Mouse (Mus musculus): ENCODE measurements around the gene Tmpo. TPM values are rescaled to one million over a fixed set of nuclear protein-coding genes. Genes with fewer than 3 reads are reported as not detected.

The Tmpo gene
- polyA plus RNA-seq, 1 experiment: 77.0 TPM

DNA sequence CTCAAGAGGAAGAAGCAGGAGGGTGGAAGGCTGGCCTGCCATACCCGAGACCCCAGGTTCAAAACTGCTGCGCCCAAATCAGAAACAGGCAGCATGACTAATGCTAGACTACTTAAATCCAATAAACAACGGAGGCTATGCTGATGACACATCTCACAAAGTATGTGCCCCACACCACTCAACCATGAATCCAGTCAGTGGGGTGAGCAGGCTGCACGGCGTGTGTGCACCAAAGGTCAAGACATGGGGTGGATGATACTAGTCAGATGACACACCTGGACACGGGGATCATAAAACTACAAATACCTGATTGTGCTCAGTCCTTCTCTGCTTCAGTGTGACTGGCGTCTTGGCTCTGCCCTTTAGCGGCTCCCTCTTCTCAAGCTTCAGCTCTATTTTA, 22.7 kb downstream of the Tmpo start:
- DNase-seq (ENCODE audit: low spot score): no peak

- no peak for DNase-seq (ENCODE audit: low spot score)
These were observed 24.8 kb downstream of the Tmpo start for GRCm38 (mm10) chr10:91156338-91156737.

- DNase-seq (ENCODE audit: low spot score): no peak
These were observed 27.1 kb downstream of the Tmpo start for GRCm38 (mm10) chr10:91153894-91154503.

GRCm38 (mm10) chr10:91145413-91145812, 35.7 kb downstream of the Tmpo start:
- no peak for DNase-seq (ENCODE audit: low spot score)

DNA sequence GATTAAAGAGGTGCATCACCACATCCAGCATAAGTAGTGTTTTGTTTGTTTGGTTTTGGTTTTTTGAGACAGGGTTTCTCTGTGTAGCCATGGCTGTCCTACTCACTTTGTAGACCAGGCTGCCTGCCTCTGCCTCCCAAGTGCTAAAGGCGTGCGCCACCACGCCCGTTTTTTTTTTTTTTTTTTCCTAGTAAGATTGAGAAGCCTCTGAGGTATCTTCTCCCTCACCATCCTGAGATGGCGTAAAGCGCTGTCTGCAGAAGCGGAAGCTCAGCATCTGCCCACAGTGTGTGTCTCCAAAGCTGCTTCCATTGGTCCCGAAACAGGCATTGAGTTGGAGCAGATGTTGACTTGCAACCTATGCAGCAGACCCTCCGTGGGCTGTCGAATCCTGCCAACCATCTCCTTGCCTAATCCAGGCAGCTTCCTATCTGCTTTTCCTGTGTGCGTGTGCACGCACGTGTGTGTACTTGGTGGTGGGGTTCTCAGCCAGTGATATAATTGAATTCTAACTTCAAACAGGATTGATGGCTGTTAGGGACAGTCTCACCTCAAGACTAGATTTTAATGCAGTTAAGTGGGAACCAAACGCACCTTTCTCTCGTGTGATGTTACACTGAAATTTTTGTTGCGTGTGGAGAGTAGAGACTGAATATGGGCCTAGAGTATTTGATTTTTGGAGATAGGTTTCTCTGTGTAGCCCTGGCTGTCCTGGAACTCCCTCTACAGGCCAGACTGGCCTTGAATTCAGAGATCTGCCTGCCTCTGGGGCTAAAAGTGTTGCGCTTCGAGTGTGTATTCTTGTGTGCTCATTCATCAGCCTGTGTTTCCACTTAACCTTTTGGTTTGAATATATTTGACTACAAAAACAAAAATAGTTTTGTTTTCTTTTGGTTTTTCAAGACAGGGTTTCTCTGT, 37.5 kb downstream of the Tmpo start:
- DNase-seq (ENCODE audit: low spot score): no peak

DNA sequence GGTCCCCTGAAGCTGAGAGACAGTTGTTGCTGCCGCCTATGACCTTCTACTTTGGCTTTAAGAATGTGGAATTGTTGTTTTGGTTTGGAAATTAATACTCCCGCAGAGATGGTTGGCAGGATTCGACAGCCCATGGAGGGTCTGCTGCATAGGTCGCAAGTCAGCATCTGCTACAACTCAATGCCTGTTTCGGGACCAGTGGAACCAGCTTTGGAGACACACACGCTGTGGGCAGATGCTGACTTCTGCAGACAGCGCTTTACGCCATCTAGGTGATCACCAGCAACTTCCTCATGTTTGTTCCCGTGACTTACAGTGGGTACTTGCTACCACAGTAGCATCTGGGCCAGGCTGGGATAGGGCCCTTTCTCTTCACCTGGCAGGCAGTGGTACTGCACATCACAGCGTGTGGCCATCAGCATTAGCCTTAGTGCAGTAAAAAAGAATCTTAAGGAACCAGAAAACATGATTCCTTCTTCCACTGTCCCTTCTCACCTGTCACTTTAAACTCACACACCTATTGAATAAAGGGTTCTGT, 38.4 kb downstream of the Tmpo start:
- no peak for DNase-seq (ENCODE audit: low spot score)

DNA sequence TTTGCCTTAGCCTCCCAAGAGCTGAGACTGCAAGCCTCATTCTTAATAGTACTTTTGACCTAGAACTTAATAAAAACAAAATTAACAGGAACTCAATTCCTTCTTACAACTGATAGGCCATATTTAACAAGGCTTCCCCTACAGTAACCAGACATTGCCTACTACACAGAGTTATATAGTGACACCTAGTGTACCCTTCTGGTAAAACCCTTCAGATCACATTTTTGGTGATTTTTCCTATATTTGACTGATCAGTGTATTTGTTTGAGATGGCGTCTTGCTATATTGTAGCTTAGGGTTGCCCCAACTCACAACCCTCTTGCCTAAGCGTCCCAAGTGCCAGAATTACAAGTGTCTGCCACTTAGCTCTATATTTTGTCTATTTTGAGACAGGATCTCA, 39.6 kb downstream of the Tmpo start:
- no peak for DNase-seq (ENCODE audit: low spot score)

DNA sequence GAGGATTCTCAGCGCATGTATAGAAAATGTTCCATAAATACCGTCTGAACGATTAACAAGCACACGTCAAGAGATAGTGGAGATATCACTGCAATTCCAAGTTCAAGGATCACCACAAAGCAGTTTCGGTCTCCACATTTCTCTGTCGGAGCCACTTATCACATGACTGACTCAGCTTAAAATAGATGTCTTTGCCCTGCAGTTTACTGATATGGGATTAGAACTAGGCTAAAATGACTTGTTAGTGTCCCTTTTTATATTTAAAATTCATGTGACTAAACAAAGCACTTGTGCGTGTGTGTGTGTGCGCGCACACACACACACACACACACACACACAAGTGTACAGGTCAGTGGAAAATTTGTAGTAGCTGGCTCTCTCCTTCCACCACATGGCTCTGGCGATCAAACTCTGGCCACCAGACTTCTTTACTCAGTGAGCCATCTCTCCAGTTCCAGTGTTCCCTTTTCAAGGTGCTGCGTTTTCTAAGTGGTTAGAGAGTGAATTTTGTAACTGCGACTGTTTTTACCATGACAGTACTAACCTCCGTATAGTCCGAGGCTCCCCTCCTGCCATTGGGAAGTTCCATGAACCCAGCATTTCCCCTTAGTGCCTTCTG, 41.9 kb downstream of the Tmpo start:
- DNase-seq (ENCODE audit: low spot score): no peak

DNA sequence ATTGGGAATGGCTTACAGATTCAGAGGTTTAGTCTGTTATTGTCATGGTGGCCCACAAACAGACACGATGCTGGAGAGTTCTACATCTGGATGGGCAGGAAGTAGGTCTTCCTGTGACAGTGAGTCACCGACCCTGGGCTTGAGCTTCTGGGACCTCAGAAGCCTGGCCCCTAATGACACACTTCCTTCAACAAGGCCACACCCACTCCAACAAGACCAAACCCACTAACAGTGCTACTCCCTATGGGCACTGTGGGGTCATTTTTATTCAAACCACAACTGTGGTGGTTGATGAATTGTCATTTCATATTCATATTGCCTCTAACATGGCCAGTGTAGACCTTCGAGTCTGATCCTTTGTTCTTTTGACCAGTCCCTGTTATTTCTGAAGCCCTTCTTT, 42.8 kb downstream of the Tmpo start:
- DNase-seq (ENCODE audit: low spot score): no peak

DNA sequence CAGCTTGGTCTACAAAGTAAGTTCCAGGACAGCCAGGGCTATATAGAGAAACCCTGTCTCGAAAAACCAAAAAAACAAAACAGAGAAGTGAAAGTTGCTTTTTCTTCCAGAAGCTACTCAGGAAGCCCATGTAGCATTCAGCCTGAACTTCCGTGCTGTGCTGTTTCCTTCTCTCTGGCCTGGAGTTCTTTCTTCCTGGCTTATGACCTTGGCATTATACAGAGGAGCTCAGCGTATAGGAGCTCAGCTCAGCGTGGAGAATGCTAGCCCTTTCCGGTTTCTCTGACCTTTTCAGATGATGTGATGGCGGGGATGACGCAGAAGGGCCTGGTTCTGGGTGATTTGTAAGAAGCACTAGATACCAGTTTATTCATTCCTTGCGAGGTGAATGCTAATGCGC, 43.7 kb downstream of the Tmpo start:
- no peak for DNase-seq (ENCODE audit: low spot score)

GRCm38 (mm10) chr10:91135302-91135972, 45.7 kb downstream of the Tmpo start:
- no peak for DNase-seq (ENCODE audit: low spot score)

- DNase-seq (ENCODE audit: low spot score): no peak
These were observed 49.5 kb downstream of the Tmpo start for GRCm38 (mm10) chr10:91131565-91131964.

GRCm38 (mm10) chr10:91130792-91131191, 50.3 kb downstream of the Tmpo start:
- DNase-seq (ENCODE audit: low spot score): no peak

DNA sequence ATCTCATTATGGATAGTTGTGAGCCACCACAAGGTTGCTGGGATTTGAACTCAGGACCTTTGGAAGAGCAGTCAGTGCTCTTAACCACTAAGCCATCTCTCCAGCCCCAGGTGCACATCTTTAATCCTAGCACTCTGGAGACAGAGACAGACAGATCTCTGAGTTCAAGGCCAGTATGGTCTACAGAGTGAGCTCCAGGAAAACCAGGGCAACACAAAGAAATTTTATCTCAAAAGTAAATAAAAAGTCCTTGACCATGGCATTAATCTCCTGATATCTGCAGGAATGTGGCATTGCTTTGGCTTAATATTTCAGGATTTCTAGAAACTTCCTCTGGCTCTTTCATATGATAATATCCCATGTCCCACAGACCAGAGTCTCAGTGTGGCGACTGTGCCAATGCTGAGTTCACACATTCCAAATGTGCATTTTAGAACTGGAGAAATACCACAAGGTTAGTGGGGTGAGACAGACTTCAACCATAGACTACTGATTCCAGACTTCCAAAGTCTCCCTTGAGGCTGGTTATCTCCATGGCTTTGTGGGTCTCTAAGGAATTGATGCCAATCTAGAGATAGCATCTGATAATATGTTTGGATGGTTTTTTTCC, 52.5 kb downstream of the Tmpo start:
- DNase-seq (ENCODE audit: low spot score): no peak

DNA sequence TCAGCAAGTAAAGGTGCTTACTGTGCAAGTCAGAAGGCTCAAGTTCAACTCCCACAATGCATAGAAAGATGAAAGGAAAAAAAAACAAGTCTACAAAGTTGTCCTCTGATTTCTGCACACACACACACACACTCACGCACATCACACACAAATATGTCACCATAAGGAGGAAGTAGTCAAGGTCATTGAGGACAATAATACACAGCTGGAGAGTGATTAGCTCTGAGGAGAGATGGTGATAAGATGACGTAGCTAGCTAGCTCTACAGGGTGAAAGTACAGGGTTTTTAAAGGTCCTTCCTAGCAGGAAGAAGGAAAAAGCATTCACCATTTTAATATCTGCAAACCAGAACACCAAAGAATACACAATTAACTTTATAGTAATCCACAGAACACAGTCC, 53.7 kb downstream of the Tmpo start:
- no peak for DNase-seq (ENCODE audit: low spot score)

- DNase-seq (ENCODE audit: low spot score): no peak
These were observed 54.3 kb downstream of the Tmpo start for GRCm38 (mm10) chr10:91126618-91127355.

DNA sequence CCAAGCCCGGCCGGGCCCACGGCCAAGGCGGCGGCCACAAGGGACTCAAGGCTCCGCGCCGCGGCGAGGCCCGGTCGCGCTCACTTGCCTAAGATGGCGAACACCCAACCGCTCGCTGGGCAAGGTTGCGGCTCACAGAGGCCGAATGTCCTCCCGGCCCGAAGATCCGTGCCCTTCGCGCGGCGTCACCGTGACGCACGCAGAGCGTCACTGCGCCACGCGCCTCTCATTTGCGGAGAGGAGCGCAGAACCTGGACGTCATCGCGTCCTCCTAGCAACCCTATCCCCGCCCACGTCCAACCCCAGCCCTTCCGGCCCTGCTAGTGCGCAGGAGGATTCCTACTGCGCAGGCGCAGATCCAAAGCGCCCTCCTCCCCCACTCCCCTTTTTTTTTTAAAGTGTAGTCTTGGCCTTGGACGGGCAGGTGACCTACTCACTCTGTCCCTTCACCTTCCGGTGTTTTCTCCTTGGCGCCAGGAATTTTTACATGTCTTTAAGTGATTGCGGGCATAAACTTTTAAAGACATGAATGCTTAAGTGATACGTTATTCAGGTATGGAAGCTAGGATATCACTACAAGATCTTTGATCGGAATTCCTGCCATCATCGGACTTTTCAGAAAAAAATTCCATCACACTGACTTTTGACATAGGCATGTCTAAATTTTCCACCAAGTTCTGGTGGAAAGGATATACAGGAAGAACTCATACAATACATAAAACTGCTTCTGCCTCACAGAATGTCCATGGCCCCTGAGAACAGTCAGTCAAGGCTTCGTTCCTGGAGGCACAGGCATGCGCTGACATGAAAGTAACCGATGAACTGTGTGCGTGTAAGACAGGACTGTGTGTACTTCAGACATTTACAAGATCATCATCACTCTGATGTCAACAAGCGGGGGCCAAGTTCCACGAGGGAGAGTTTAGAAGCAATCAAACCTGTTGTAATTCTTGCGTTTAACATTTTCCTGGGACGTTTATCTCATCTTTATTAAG, 57.0 kb downstream of the Tmpo start, which contains the start of gene Slc25a3:
TSS of gene Slc25a3 (minus strand) at position 232 of the 995 bp plus-strand sequence.
- peak; percentile 94 for DNase-seq (ENCODE audit: low spot score)

DNA sequence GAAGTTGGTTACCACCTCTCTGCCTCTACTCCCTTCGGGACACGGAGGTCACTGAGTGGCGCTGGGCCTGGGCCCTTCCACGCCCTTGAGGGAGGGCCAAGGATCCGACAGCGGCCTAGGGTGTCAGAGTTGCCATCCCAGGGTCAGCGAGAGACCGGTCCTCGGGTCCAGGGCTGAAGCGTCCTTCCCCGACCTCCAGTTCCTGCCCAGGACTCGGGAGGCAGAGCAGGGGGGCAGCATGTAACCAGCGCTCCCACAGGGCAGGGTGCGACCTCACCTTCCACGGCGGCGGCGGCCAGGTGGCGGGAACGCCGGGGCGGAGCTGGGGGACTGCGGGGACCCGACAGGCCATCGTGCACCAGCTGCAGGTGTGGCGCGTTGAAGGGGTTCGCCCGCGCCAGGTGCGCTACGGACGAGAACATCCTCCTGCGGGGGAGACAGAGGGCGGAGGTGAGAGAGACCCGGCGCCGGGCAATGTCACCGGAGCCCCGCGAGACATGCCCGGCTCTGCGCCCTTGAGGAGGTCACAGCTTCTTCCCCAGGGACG, 57.8 kb downstream of the Tmpo start:
- no peak for DNase-seq (ENCODE audit: low spot score)

DNA sequence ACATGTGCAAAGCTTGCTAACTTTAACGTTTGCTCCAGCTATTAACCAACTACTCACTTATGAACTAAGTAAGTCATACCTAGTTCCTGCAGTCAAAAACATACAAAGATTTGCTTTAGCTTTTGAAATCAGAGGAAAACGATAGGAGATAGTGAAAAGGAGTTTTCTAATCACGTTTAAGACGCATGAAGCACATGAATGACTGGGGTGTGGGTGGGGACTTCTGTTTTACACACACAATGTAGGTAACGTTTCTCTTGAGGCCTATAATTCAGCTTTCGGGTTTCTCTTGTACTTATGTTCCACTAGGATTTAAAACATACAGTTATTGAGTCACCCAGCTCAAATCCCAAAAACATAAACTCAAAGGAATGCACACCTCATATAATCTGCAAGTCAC, 58.5 kb downstream of the Tmpo start:
- no peak for DNase-seq (ENCODE audit: low spot score)

All from urinary bladder, adult 2 months (tissue).